Mouse (Mus musculus) neural tube, embryonic 13.5 days (tissue): ENCODE measurements around the gene Elavl1. TPM values are rescaled to one million over a fixed set of nuclear protein-coding genes. Genes with fewer than 3 reads are reported as not detected.

Experiments used
- ATAC-seq: fragments of 200-750 bp; cut with Nextera tagmentation; 2 replicates; pipeline ENCODE4 v1.8.0; 2017; ENCODE audit warnings: low read depth, mild to moderate bottlenecking, moderate TSS enrichment, moderate library complexity
- H3K27ac ChIP-seq: fragments of 300-500 bp; sonication (generic); replicated peaks from 2 replicates; pipeline ENCODE4 v1.5.1; 2015; ENCODE audit warnings: moderate library complexity, mild to moderate bottlenecking, inconsistent platforms
- H3K27me3 ChIP-seq: fragments of 300-500 bp; sonication (generic); 2 replicates; pipeline ENCODE4 v1.6.1; 2015; ENCODE audit warnings: mild to moderate bottlenecking, inconsistent platforms
- H3K36me3 ChIP-seq: fragments of 300-500 bp; sonication (generic); 2 replicates; pipeline ENCODE4 v1.6.1; 2015; ENCODE audit warnings: mild to moderate bottlenecking, inconsistent platforms
- H3K4me1 ChIP-seq: fragments of 300-500 bp; sonication (generic); replicated peaks from 2 replicates; pipeline ENCODE4 v1.6.1; 2015; ENCODE audit warnings: inconsistent platforms
- H3K4me2 ChIP-seq: fragments of 300-500 bp; sonication (generic); 2 replicates; pipeline ENCODE4 v1.6.1; 2015; ENCODE audit warnings: inconsistent platforms, mild to moderate bottlenecking, moderate library complexity
- H3K4me3 ChIP-seq: fragments of 300-500 bp; sonication (generic); 2 replicates; pipeline ENCODE4 v1.5.1; 2015; ENCODE audit warnings: mild to moderate bottlenecking, inconsistent platforms
- H3K9ac ChIP-seq: fragments of 300-500 bp; sonication (generic); 2 replicates; pipeline ENCODE4 v1.6.1; 2015; ENCODE audit warnings: moderate library complexity, mild to moderate bottlenecking, inconsistent platforms
- H3K9me3 ChIP-seq: fragments of 300-500 bp; sonication (generic); 2 replicates; pipeline ENCODE4 v1.6.1; 2016; ENCODE audit warnings: inconsistent platforms
- WGBS: fragments of 180-500 bp; shearing (Covaris S2); methylation state at CpG from one replicate; pipeline ENCODE4 v1.1.7; 2015; 5-methylcytosine and 5-hydroxymethylcytosine counted together
- polyA plus RNA-seq: library from polyadenylated mRNA; unstranded; fragments of >200 nt; fragmentation: Nextera tagmentation; extraction: Ambion mirVana; gene quantifications from 2 replicates; pipeline ENCODE4 v1.2.1, GENCODE M21; 2015

Gene Elavl1
- polyA plus RNA-seq, 1 experiment from 2014 or later, result 119 TPM

GRCm38 (mm10) chr8:4319573-4319872, 5.7 kb downstream of the Elavl1 start:
- H3K9ac ChIP-seq, result no peak overlapping the region
- no peaks in the 10 kb centered on the region for H3K9me3 ChIP-seq
- H3K36me3 ChIP-seq, result peaks cover 18% of the 10 kb centered on the region
- no peak overlapping the region for H3K4me2 ChIP-seq
- H3K27me3 ChIP-seq, result no peaks in the 10 kb centered on the region
- no peak for ATAC-seq
- no peak overlapping the region for H3K4me3 ChIP-seq
- no peak overlapping the region for H3K27ac ChIP-seq
- 97% methylated on average over 11 of the region's 11 CpGs for WGBS
- H3K4me1 ChIP-seq, result peaks cover 41% of the 10 kb centered on the region

GRCm38 (mm10) chr8:4318796-4319572, 6.2 kb downstream of the Elavl1 start:
- no peaks in the 10 kb centered on the region for H3K27me3 ChIP-seq
- H3K4me2 ChIP-seq, result no peak overlapping the region
- 88% methylated on average over 2 of the region's 2 CpGs for WGBS
- ATAC-seq, result no peak
- H3K36me3 ChIP-seq, result peaks cover 18% of the 10 kb centered on the region
- no peak overlapping the region for H3K4me3 ChIP-seq
- H3K9me3 ChIP-seq, result no peaks in the 10 kb centered on the region
- H3K9ac ChIP-seq, result no peak overlapping the region
- no peak overlapping the region for H3K27ac ChIP-seq
- H3K4me1 ChIP-seq, result peaks cover 40% of the 10 kb centered on the region

- H3K9me3 ChIP-seq, result no peaks in the 10 kb centered on the region
- no peak overlapping the region for H3K27ac ChIP-seq
- H3K4me2 ChIP-seq, result no peak overlapping the region
- no peak overlapping the region for H3K9ac ChIP-seq
- peaks cover 18% of the 10 kb centered on the region for H3K36me3 ChIP-seq
- 92% methylated on average over 5 of the region's 5 CpGs for WGBS
- ATAC-seq, result no peak
- H3K4me1 ChIP-seq, result peaks cover 36% of the 10 kb centered on the region
- H3K4me3 ChIP-seq, result no peak overlapping the region
- no peaks in the 10 kb centered on the region for H3K27me3 ChIP-seq
These were observed 7.1 kb downstream of the Elavl1 start for GRCm38 (mm10) chr8:4318124-4318523.

- 97% methylated on average over 3 of the region's 3 CpGs for WGBS
- Histone ChIP-seq H3K27ac (no peak overlapping the region), H3K4me3 (no peak overlapping the region), H3K4me1 (peaks cover 4% of the 10 kb centered on the region), H3K4me2 (no peak overlapping the region), H3K36me3 (peaks cover 18% of the 10 kb centered on the region), H3K27me3 (no peaks in the 10 kb centered on the region), H3K9me3 (no peaks in the 10 kb centered on the region), H3K9ac (no peak overlapping the region)
- no peak for ATAC-seq
These were observed 10.4 kb downstream of the Elavl1 start for GRCm38 (mm10) chr8:4314852-4315251.

GRCm38 (mm10) chr8:4313254-4314124, 11.7 kb downstream of the Elavl1 start:
- 82% methylated on average over 3 of the region's 3 CpGs for WGBS
- no peak overlapping the region for H3K4me3 ChIP-seq

GRCm38 (mm10) chr8:4312104-4312503, 13.1 kb downstream of the Elavl1 start:
- Histone ChIP-seq H3K9ac (no peak overlapping the region), H3K36me3 (peaks cover 43% of the 10 kb centered on the region), H3K4me2 (no peak overlapping the region), H3K27me3 (no peaks in the 10 kb centered on the region), H3K9me3 (no peaks in the 10 kb centered on the region), H3K4me3 (no peak overlapping the region), H3K27ac (no peak overlapping the region), H3K4me1 (peaks cover 4% of the 10 kb centered on the region)
- no peak for ATAC-seq

More at GRCm38 (mm10) chr8:4313254-4314124, 11.7 kb downstream of the Elavl1 start:
- Histone ChIP-seq H3K27me3 (no peaks in the 10 kb centered on the region), H3K4me1 (peaks cover 4% of the 10 kb centered on the region), H3K4me2 (no peak overlapping the region), H3K9me3 (no peaks in the 10 kb centered on the region), H3K36me3 (peaks cover 31% of the 10 kb centered on the region), H3K9ac (no peak overlapping the region), H3K27ac (no peak overlapping the region)
- ATAC-seq, result no peak

- Histone ChIP-seq H3K27me3 (no peaks in the 10 kb centered on the region), H3K9ac (no peak overlapping the region), H3K36me3 (peaks cover 96% of the 10 kb centered on the region), H3K4me3 (no peak overlapping the region), H3K4me1 (no peaks in the 10 kb centered on the region), H3K27ac (no peak overlapping the region), H3K9me3 (no peaks in the 10 kb centered on the region), H3K4me2 (no peak overlapping the region)
- 92% methylated on average over 2 of the region's 2 CpGs for WGBS
- ATAC-seq, result no peak
These were observed 19.4 kb downstream of the Elavl1 start for GRCm38 (mm10) chr8:4305838-4306237.

- H3K27me3 ChIP-seq, result no peaks in the 10 kb centered on the region
- peaks cover 94% of the 10 kb centered on the region for H3K36me3 ChIP-seq
- no peak overlapping the region for H3K4me2 ChIP-seq
- H3K4me1 ChIP-seq, result no peaks in the 10 kb centered on the region
- no peaks in the 10 kb centered on the region for H3K9me3 ChIP-seq
- no peak for ATAC-seq
- 83% methylated on average over 3 of the region's 3 CpGs for WGBS
- no peak overlapping the region for H3K9ac ChIP-seq
- no peak overlapping the region for H3K4me3 ChIP-seq
- no peak overlapping the region for H3K27ac ChIP-seq
These were observed 21.1 kb downstream of the Elavl1 start for GRCm38 (mm10) chr8:4304124-4304547.

- Histone ChIP-seq H3K4me3 (no peak overlapping the region), H3K36me3 (peaks cover 95% of the 10 kb centered on the region), H3K9me3 (no peaks in the 10 kb centered on the region), H3K27ac (no peak overlapping the region), H3K4me1 (no peaks in the 10 kb centered on the region), H3K9ac (no peak overlapping the region), H3K4me2 (no peak overlapping the region), H3K27me3 (no peaks in the 10 kb centered on the region)
- WGBS, result 97% methylated on average over 4 of the region's 4 CpGs
- no peak for ATAC-seq
These were observed 27.4 kb downstream of the Elavl1 start for GRCm38 (mm10) chr8:4297822-4298221.

- Histone ChIP-seq H3K27me3 (no peaks in the 10 kb centered on the region), H3K27ac (no peak overlapping the region), H3K4me1 (no peaks in the 10 kb centered on the region), H3K4me3 (no peak overlapping the region), H3K4me2 (no peak overlapping the region), H3K9me3 (no peaks in the 10 kb centered on the region), H3K9ac (no peak overlapping the region), H3K36me3 (peaks cover 95% of the 10 kb centered on the region)
- 84% methylated on average over 5 of the region's 5 CpGs for WGBS
- ATAC-seq, result no peak
These were observed 32.5 kb downstream of the Elavl1 start for GRCm38 (mm10) chr8:4292738-4293137.

GRCm38 (mm10) chr8:4276111-4276465, 49.1 kb downstream of the Elavl1 start:
- WGBS, result 32% methylated on average over 9 of the region's 9 CpGs

GRCm38 (mm10) chr8:4275275-4276110, 49.7 kb downstream of the Elavl1 start, which contains the start of gene Timm44:
Timm44 (minus strand) TSS chr8:4275913.
- Histone ChIP-seq H3K27ac (peak within 1 kb of the TSS; percentile 77), H3K27me3 (no peaks in the 10 kb centered on the region), H3K36me3 (peaks cover 33% of the 10 kb centered on the region), H3K9me3 (no peaks in the 10 kb centered on the region), H3K9ac (peak within 1 kb of the TSS; percentile 83), H3K4me3 (peak within 1 kb of the TSS; percentile 75), H3K4me1 (peaks cover 14% of the 10 kb centered on the region), H3K4me2 (peak within 1 kb of the TSS; percentile 62)
- peak; percentile 96 for ATAC-seq
- under 1% methylated on average over 39 of the region's 39 CpGs for WGBS

More at GRCm38 (mm10) chr8:4276111-4276465, 49.1 kb downstream of the Elavl1 start:
- H3K27ac ChIP-seq, result peak overlapping the region; percentile 77
- no peaks in the 10 kb centered on the region for H3K27me3 ChIP-seq
- peak overlapping the region; percentile 75 for H3K4me3 ChIP-seq
- peaks cover 29% of the 10 kb centered on the region for H3K36me3 ChIP-seq
- peaks cover 14% of the 10 kb centered on the region for H3K4me1 ChIP-seq
- no peaks in the 10 kb centered on the region for H3K9me3 ChIP-seq
- peak overlapping the region; percentile 62 for H3K4me2 ChIP-seq
- H3K9ac ChIP-seq, result peak overlapping the region; percentile 83
- ATAC-seq, result no peak; the same call in 1 of the 2 replicates
